Mouse (Mus musculus) lung, postnatal 0 days (tissue): ENCODE results near the gene Jmjd1c. TPM values are rescaled to one million over a fixed set of nuclear protein-coding genes. Genes with fewer than 3 reads are reported as not detected.

Experiments used
- ATAC-seq: fragments of 200-750 bp; cut with Nextera tagmentation; 2 replicates; pipeline ENCODE4 v1.8.0; 2017; ENCODE audit warnings: moderate library complexity
- DNase-seq: peaks from one replicate; pipeline ENCODE4 v3.0.0-alpha.2; 2016; ENCODE audit warnings: low spot score
- H3K27ac ChIP-seq: fragments of 300-500 bp; sonication (generic); 2 replicates; pipeline ENCODE4 v1.5.1; 2014; ENCODE audit warnings: antibody characterized with exemption, mild to moderate bottlenecking, low read length, mixed read lengths
- H3K27me3 ChIP-seq: fragments of 300-500 bp; sonication (generic); replicated peaks from 2 replicates; pipeline ENCODE4 v1.6.1; 2014; ENCODE audit warnings: low read length, mixed read lengths; ENCODE audit not compliant: insufficient read depth
- H3K36me3 ChIP-seq: fragments of 300-500 bp; sonication (generic); 2 replicates; pipeline ENCODE4 v1.6.1; 2014; ENCODE audit warnings: low read length, mixed read lengths; ENCODE audit not compliant: insufficient read depth
- H3K4me1 ChIP-seq: fragments of 300-500 bp; sonication (generic); 2 replicates; pipeline ENCODE4 v1.6.1; 2014; ENCODE audit warnings: antibody characterized with exemption, low read depth, low read length, mixed read lengths; ENCODE audit not compliant: insufficient read depth
- H3K4me2 ChIP-seq: fragments of 300-500 bp; sonication (generic); replicated peaks from 2 replicates; pipeline ENCODE4 v1.6.1; 2014; ENCODE audit warnings: low read depth, mild to moderate bottlenecking, low read length, moderate library complexity, mixed read lengths
- H3K4me3 ChIP-seq: fragments of 300-500 bp; sonication (generic); 2 replicates; pipeline ENCODE4 v1.5.1; 2014; ENCODE audit warnings: low read depth, low read length
- H3K9ac ChIP-seq: fragments of 300-500 bp; sonication (generic); replicated peaks from 2 replicates; pipeline ENCODE4 v1.6.1; 2014; ENCODE audit warnings: low read depth, mild to moderate bottlenecking
- H3K9me3 ChIP-seq: fragments of 300-500 bp; sonication (generic); 2 replicates; pipeline ENCODE4 v1.6.1; 2016; ENCODE audit warnings: low read length, mixed read lengths
- CTCF ChIP-seq: IDR thresholded peaks from 2 replicates; pipeline ENCODE4 v1.5.1; 2016; ENCODE audit warnings: antibody characterized with exemption, mild to moderate bottlenecking
- EP300 ChIP-seq: IDR thresholded peaks from 2 replicates; pipeline ENCODE4 v1.6.1; 2016; ENCODE audit warnings: antibody characterized with exemption, mild to moderate bottlenecking, control low read depth
- WGBS: fragments of 180-500 bp; shearing (Covaris S2); extraction: QIAGEN DNeasy Blood & Tissue Kit; methylation state at CpG from one replicate; pipeline ENCODE4 v1.1.7; 2014; 5-methylcytosine and 5-hydroxymethylcytosine counted together
- polyA plus RNA-seq: library from polyadenylated mRNA; unstranded; fragments of >200 nt; fragmentation: Nextera tagmentation; extraction: Ambion mirVana; gene quantifications from 2 replicates; pipeline ENCODE4 v1.2.1, GENCODE M21; 2015

Jmjd1c gene
- polyA plus RNA-seq, 1 experiment from 2014 or later = 43.8 TPM

GRCm38 (mm10) chr10:67075931-67076878, 19.7 kb upstream of the Jmjd1c start:
- Histone ChIP-seq H3K9ac (no peak overlapping the region), H3K4me3 (no peak overlapping the region), H3K9me3 (no peaks in the 10 kb centered on the region), H3K27me3 (no peaks in the 10 kb centered on the region), H3K27ac (no peak overlapping the region), H3K4me2 (no peak overlapping the region), H3K4me1 (no peaks in the 10 kb centered on the region; the same call in 1 of the 2 replicates), H3K36me3 (no peaks in the 10 kb centered on the region)
- no peak for ATAC-seq
- WGBS = 71% methylated on average over 21 of the region's 21 CpGs
- no peak for DNase-seq
- TF ChIP-seq CTCF (no peak), EP300 (no peak)

DNA sequence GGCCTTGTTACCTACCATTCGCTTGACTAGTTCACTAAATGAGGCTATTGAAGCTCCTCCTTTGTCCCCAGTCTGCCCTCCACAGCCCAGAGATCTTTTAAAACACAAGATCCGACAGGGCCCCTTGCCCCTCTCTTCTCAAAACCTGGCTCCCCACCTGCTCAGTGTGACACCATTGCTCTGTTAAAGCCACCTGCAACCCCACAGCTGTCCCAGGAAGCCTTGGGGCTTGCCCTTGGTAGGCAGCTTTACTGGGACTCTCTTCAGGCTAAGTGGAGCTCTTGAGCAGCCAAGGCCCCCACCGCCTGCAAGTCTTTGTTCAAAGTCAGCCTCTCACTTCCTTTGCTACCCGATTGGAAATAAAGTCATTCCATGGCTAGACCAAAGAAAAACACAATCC, 16.9 kb upstream of the Jmjd1c start:
- H3K9ac ChIP-seq = no peak overlapping the region
- no peak overlapping the region for H3K27ac ChIP-seq
- WGBS = 59% methylated on average over 4 of the region's 4 CpGs
- H3K4me1 ChIP-seq = no peaks in the 10 kb centered on the region
- no peak for DNase-seq
- no peak for ATAC-seq
- H3K9me3 ChIP-seq = no peaks in the 10 kb centered on the region
- H3K4me2 ChIP-seq = no peak overlapping the region
- H3K36me3 ChIP-seq = no peaks in the 10 kb centered on the region
- TF ChIP-seq EP300 = no peak
- TF ChIP-seq CTCF = no peak
- no peaks in the 10 kb centered on the region for H3K27me3 ChIP-seq
- no peak overlapping the region for H3K4me3 ChIP-seq

DNA sequence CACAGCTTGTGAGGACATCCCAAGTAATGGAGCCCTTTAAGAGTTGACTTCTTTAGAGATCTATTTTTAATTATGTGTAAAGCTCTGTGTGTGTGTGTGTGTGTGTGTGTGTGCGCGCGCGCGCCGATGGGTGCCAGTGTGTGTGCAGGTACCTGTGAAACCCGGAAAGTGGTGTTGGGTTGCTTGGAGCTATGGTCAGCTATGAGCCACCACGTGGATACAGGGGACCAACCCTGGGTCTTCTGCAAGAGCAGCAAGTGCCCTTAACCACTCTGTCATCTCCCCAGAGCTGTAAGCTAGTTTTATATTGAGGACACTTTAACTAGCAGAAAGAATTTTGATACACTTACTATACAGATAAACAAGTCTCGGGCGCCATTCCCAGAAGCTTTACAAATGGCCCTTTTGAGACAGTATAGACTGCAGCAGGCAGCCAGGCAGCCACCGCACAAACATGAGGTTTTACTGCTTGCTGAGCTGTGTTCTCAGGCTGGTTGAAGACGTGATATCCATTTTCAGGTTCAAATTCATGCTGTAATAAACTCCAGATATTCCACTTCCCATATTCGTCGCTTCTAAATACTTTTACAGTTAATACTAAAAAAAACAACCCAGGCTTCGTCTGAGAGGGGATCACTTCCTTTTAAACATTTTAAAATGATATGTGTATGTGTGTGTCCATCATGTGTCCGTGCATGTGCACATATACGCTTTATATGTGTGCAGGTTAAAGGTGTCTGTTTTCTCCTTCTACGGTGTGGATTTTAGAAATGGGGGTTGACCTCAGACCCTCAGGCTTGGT, 14.5 kb upstream of the Jmjd1c start:
- Histone ChIP-seq H3K36me3 (no peaks in the 10 kb centered on the region), H3K4me1 (no peaks in the 10 kb centered on the region), H3K27me3 (no peaks in the 10 kb centered on the region), H3K9me3 (no peaks in the 10 kb centered on the region), H3K4me2 (no peak overlapping the region), H3K9ac (no peak overlapping the region), H3K27ac (no peak overlapping the region), H3K4me3 (no peak overlapping the region)
- WGBS = 73% methylated on average over 18 of the region's 18 CpGs
- ATAC-seq (peak; percentile 40; the same call in 1 of the 2 replicates), DNase-seq (no peak)
- TF ChIP-seq EP300 (no peak), CTCF (no peak)

- TF ChIP-seq EP300 = no peak
- no peak for TF ChIP-seq CTCF
- H3K4me1 ChIP-seq = no peaks in the 10 kb centered on the region
- H3K27me3 ChIP-seq = no peaks in the 10 kb centered on the region
- DNase-seq = no peak
- no peak for ATAC-seq
- no peaks in the 10 kb centered on the region for H3K9me3 ChIP-seq
- H3K36me3 ChIP-seq = no peaks in the 10 kb centered on the region
- no peak overlapping the region for H3K4me2 ChIP-seq
- H3K27ac ChIP-seq = no peak overlapping the region
- WGBS = 84% methylated on average over 4 of the region's 4 CpGs
- no peak overlapping the region for H3K4me3 ChIP-seq
- H3K9ac ChIP-seq = no peak overlapping the region
Observed at GRCm38 (mm10) chr10:67082531-67082930, 13.4 kb upstream of the Jmjd1c start.

- WGBS = 85% methylated on average over 10 of the region's 10 CpGs
- Histone ChIP-seq H3K36me3 (no peaks in the 10 kb centered on the region), H3K4me3 (no peak overlapping the region), H3K9me3 (no peaks in the 10 kb centered on the region), H3K27me3 (no peaks in the 10 kb centered on the region), H3K27ac (no peak overlapping the region), H3K9ac (no peak overlapping the region), H3K4me2 (no peak overlapping the region), H3K4me1 (no peaks in the 10 kb centered on the region)
- no peak for TF ChIP-seq EP300
- no peak for TF ChIP-seq CTCF
- no peak for ATAC-seq
- no peak for DNase-seq
Observed at GRCm38 (mm10) chr10:67083446-67084166, 12.3 kb upstream of the Jmjd1c start.

DNA sequence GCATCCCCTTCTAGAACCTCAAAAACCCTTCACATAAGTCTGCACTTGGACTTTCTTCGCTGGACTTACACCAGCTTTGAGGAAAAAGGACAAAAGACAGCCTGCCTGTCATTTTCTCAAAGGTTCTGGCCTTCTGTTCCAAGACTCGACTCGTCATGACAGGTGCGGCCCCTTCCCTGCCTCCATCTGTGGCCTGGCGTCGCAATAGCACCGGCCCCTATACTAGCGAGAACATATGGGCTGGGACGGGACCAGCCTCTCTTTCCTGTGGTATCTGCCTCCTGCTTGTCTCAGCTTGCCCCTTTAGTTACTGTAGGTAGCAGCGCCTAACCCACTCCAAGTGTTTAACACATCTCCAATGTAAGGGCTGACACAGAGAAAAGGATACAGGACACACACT, 10.8 kb upstream of the Jmjd1c start:
- H3K4me1 ChIP-seq = no peaks in the 10 kb centered on the region
- no peaks in the 10 kb centered on the region for H3K27me3 ChIP-seq
- H3K4me3 ChIP-seq = no peak overlapping the region
- H3K9me3 ChIP-seq = no peaks in the 10 kb centered on the region
- no peak overlapping the region for H3K4me2 ChIP-seq
- H3K27ac ChIP-seq = no peak overlapping the region
- DNase-seq (no peak), ATAC-seq (no peak)
- WGBS = 87% methylated on average over 10 of the region's 10 CpGs
- TF ChIP-seq CTCF = no peak
- no peak for TF ChIP-seq EP300
- no peak overlapping the region for H3K9ac ChIP-seq
- no peaks in the 10 kb centered on the region for H3K36me3 ChIP-seq
